ENCODE assay signal across 27 mouse cellular contexts in genomic region chr4:80925752-80926519, GRCm38 (mm10). TPM values are rescaled to one million over a fixed set of nuclear protein-coding genes. Genes with fewer than 3 reads are reported as not detected.
DNase-seq lines count a peak whose midpoint lies in the region; ATAC-seq and TF ChIP-seq lines count a peak whose summit lies in the region.
"Had no signal": no experiment of that assay in that cellular context is flagged by ENCODE, and none has a peak within 500 bp of the region (broad histone marks: within the 10 kb centered on the region; RNA-seq: fewer than 3 reads in every experiment).

No protein-coding gene starts in this region.

- ATAC-seq in cerebellum, adult (ENCODE audit: insufficient number of reproducible peaks, low FRiP score, low TSS enrichment): no peak
- ATAC-seq in hindbrain, postnatal 0 days: peak; percentile 49; the same call in 1 of the 2 replicates

- H3K36me3 ChIP-seq in hindbrain, postnatal 0 days (ENCODE audit: insufficient read depth, low read length): no peaks in the 10 kb centered on the region
- H3K36me3 ChIP-seq in hindbrain, embryonic 10.5 days: no peaks in the 10 kb centered on the region
- H3K36me3 ChIP-seq: embryonic facial prominence, embryonic 10.5 days; limb, embryonic 12.5 days; liver, embryonic 13.5 days; neural tube, embryonic 13.5 days; stomach, embryonic 15.5 days had no signal

- DNase-seq in cerebellum, postnatal 10 days: peak; percentile 41 to 66
- DNase-seq in hindbrain, postnatal 0 days (ENCODE audit: low spot score): peak; percentile 21
- DNase-seq in hindbrain, embryonic 10.5 days (ENCODE audit: low spot score): no peak
- DNase-seq in brain, adult 2 months (ENCODE audit: low read depth, low spot score): peak; percentile 47
- DNase-seq in layer of hippocampus, adult 9-10 months (ENCODE audit: low spot score): peak; percentile 65
- no peak for DNase-seq in lung, postnatal 4 days
- DNase-seq: adrenal gland, postnatal 10 days; cerebellum, adult 9-10 months; gastrocnemius, postnatal 14 days; heart, adult 11 months; kidney, adult 9 months; kidney, postnatal 14 days; liver, embryonic 13.5 days; lung, embryonic 14.5 days; midbrain, embryonic 14.5 days; right cerebral cortex, adult 18-20 months; thymus, adult 18-20 months; thymus, postnatal 36 days had no signal

- no peak for TF ChIP-seq CTCF in hindbrain, postnatal 0 days (IDR thresholded peaks at IDR 0.05; ENCODE audit: low read depth)

- H3K4me2 ChIP-seq in hindbrain, postnatal 0 days (ENCODE audit: low read depth, low read length): no peak overlapping the region
- H3K4me2 ChIP-seq: heart, embryonic 11.5 days; limb, embryonic 12.5 days; liver, embryonic 13.5 days; lung, embryonic 14.5 days; neural tube, embryonic 13.5 days; stomach, embryonic 15.5 days had no signal

- WGBS in hindbrain, postnatal 0 days: 67% methylated on average over 6 of the region's 6 CpGs
- WGBS in hindbrain, embryonic 10.5 days: 87% methylated on average over 6 of the region's 6 CpGs

- H3K27me3 ChIP-seq in hindbrain, postnatal 0 days (ENCODE audit: insufficient read depth, low read length): no peaks in the 10 kb centered on the region
- H3K27me3 ChIP-seq in hindbrain, embryonic 10.5 days (ENCODE audit: insufficient read depth, poor library complexity, severe bottlenecking): no peaks in the 10 kb centered on the region
- H3K27me3 ChIP-seq: limb, embryonic 12.5 days; liver, embryonic 13.5 days; megakaryocyte, embryonic 14.5 days; neural tube, embryonic 13.5 days; stomach, embryonic 15.5 days had no signal

- no peaks in the 10 kb centered on the region for H3K9me3 ChIP-seq in hindbrain, postnatal 0 days (ENCODE audit: low read length)
- H3K9me3 ChIP-seq in hindbrain, embryonic 10.5 days: no peaks in the 10 kb centered on the region
- H3K9me3 ChIP-seq: embryonic facial prominence, embryonic 10.5 days; limb, embryonic 12.5 days; liver, embryonic 13.5 days; megakaryocyte, embryonic 14.5 days; neural tube, embryonic 13.5 days; stomach, embryonic 15.5 days had no signal

- no peak overlapping the region for H3K9ac ChIP-seq in hindbrain, postnatal 0 days (replicated peaks; ENCODE audit: low read length)
- H3K9ac ChIP-seq: limb, embryonic 12.5 days; liver, embryonic 13.5 days; lung, embryonic 14.5 days; neural tube, embryonic 13.5 days; stomach, embryonic 15.5 days had no signal

- H3K27ac ChIP-seq in hindbrain, postnatal 0 days: no peak overlapping the region
- H3K27ac ChIP-seq in hindbrain, embryonic 10.5 days: no peak overlapping the region
- H3K27ac ChIP-seq: embryonic facial prominence, embryonic 10.5 days; limb, embryonic 12.5 days; liver, embryonic 13.5 days; neural tube, embryonic 13.5 days; stomach, embryonic 15.5 days had no signal

- H3K4me3 ChIP-seq in hindbrain, postnatal 0 days (ENCODE audit: low read length): no peak overlapping the region
- no peak overlapping the region for H3K4me3 ChIP-seq in hindbrain, embryonic 10.5 days
- H3K4me3 ChIP-seq: embryonic facial prominence, embryonic 10.5 days; limb, embryonic 12.5 days; liver, embryonic 13.5 days; megakaryocyte, embryonic 14.5 days; neural tube, embryonic 13.5 days; stomach, embryonic 15.5 days had no signal

- no peaks in the 10 kb centered on the region for H3K4me1 ChIP-seq in hindbrain, postnatal 0 days (ENCODE audit: insufficient read depth, low read length)
- no peaks in the 10 kb centered on the region for H3K4me1 ChIP-seq in hindbrain, embryonic 10.5 days (replicated peaks)
- H3K4me1 ChIP-seq: embryonic facial prominence, embryonic 10.5 days; limb, embryonic 12.5 days; liver, embryonic 13.5 days; megakaryocyte, embryonic 14.5 days; neural tube, embryonic 13.5 days; stomach, embryonic 15.5 days had no signal

RNA-seq across cellular contexts. Expression of gene Lurap1l, which starts 15.5 kb away (rescaled TPM):
- total RNA-seq in hindbrain, postnatal 0 days (2014; rRNA removed): 10.0 and 13.5 TPM in 2 replicates
- polyA plus RNA-seq in hindbrain, postnatal 0 days (2015; fragmentation: Nextera tagmentation; extraction: Ambion mirVana): 9.1 and 9.5 TPM in 2 replicates
- polyA plus RNA-seq in hindbrain, embryonic 10.5 days (2016; fragmentation: Nextera tagmentation; extraction: Ambion mirVana): 2.8 and 2.9 TPM in 2 replicates
- total RNA-seq: common myeloid progenitor, adult 5-6 weeks; hematopoietic stem cell, adult 5-6 weeks had no signal

Comparison
In these comparisons a context has a peak if more than half of its experiments do, and no peak if none do; other contexts are left out.
1. DNase-seq: peak in cerebellum, postnatal 10 days (2 of 2), hindbrain, postnatal 0 days (single experiment), brain, adult 2 months (single experiment) and layer of hippocampus, adult 9-10 months (single experiment); none in hindbrain, embryonic 10.5 days (single experiment) and lung, postnatal 4 days (0 of 2).